Mouse (Mus musculus): ENCODE measurements around the gene Flrt3.

DNA sequence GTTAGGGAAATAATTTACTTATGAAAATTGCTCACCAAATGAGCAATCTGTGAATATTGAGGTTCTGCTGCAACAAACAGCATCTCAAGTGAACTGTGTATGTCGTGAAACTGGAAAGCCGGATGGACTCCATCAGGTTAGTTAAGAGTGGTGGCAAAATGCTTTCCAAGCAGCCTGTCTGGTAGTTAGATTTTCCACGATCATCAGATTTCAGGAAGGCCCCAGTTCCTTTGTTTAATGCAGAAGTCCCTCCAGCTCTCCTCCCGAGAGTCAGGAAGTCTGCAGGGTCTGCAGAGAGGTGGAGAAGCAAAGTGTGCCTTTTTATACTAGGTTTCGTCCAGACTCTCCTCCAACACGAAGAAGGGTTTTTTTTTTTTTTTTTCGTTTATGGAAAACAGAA lies 4.4 kb downstream of the Flrt3 start:
- no peak for TF ChIP-seq CTCF (IDR thresholded peaks at IDR 0.05; ENCODE audit: borderline replicate concordance, insufficient read depth, low read depth, low read length)
- no peak for TF ChIP-seq POLR2A (IDR thresholded peaks at IDR 0.05; ENCODE audit: borderline replicate concordance, insufficient read depth, low read length)

All from cerebellum, adult 2 months (tissue).